Mouse (Mus musculus): ENCODE data around the gene Ftl1-ps1. TPM values are rescaled to one million over a fixed set of nuclear protein-coding genes. Genes with fewer than 3 reads are reported as not detected.

The Ftl1-ps1 gene
- polyA plus RNA-seq, 1 experiment: 60.1 TPM

GRCm38 (mm10) chr13:74439895-74440294 is 40.4 kb downstream of the Ftl1-ps1 start:
- TF ChIP-seq POLR2A (IDR thresholded peaks at IDR 0.05; ENCODE audit: borderline replicate concordance, extremely low read depth, insufficient read depth, insufficient read length, poor library complexity, severe bottlenecking) (no peak), CTCF (IDR thresholded peaks at IDR 0.05; ENCODE audit: borderline replicate concordance, extremely low read depth, insufficient read depth, insufficient read length) (no peak)
- DNase-seq (ENCODE audit: low read depth): no peak

Other genes with a start within 250 kb of the Ftl1-ps1 start
- gene Exoc3, start 191.0 kb upstream of the Ftl1-ps1 start, polyA plus RNA-seq (2012; rRNA removed): 60.1 and 71.8 TPM in 2 replicates
- 2.0 and 2.5 TPM in 2 replicates for gene Ahrr, start 107.4 kb upstream of the Ftl1-ps1 start, polyA plus RNA-seq (2012; rRNA removed)
- 112 and 144 TPM in 2 replicates for gene Pdcd6, start 82.1 kb upstream of the Ftl1-ps1 start, polyA plus RNA-seq (2012; rRNA removed)
- 127 and 146 TPM in 2 replicates for gene Sdha, start 49.4 kb upstream of the Ftl1-ps1 start, polyA plus RNA-seq (2012; rRNA removed)
- 14.7 and 19.8 TPM in 2 replicates for gene Ccdc127, start 49.4 kb upstream of the Ftl1-ps1 start, polyA plus RNA-seq (2012; rRNA removed)
- gene Lrrc14b, start 35.7 kb upstream of the Ftl1-ps1 start, polyA plus RNA-seq (2012; rRNA removed): 0.11 TPM in 1 of 2 replicates, not detected in the other
- gene Zfp72, start 8.9 kb upstream of the Ftl1-ps1 start, polyA plus RNA-seq (2012; rRNA removed): 1.8 and 2.4 TPM in 2 replicates
- 5.8 and 7.3 TPM in 2 replicates for gene Zfp825, start 94.3 kb downstream of the Ftl1-ps1 start, polyA plus RNA-seq (2012; rRNA removed)
- gene Erap1, start 239.9 kb downstream of the Ftl1-ps1 start, polyA plus RNA-seq (2012; rRNA removed): 1.7 and 2.2 TPM in 2 replicates